Mouse (Mus musculus) adrenal gland, adult 18-20 months (tissue): Measurements from ENCODE around the gene Esp18. TPM values are rescaled to one million over a fixed set of nuclear protein-coding genes. Genes with fewer than 3 reads are reported as not detected.

Experiments used
- DNase-seq, 2 experiments: peaks; one replicate each; pipeline ENCODE4 v3.0.0; 2021 to 2022; ENCODE audit warnings: low spot score in 2 of 2
- long read RNA-seq, 2 experiments: library from polyadenylated mRNA; stranded (forward); transcript quantifications; one replicate each; pipeline ENCODE4 v2.0.0; 2021
- microRNA-seq, 2 experiments: library from miRNA; unstranded; fragments of <30 nt; microRNA quantifications; one replicate each; pipeline ENCODE4 v1.2.0; 2021; ENCODE audit warnings: borderline number of aligned reads in 2 of 2
- total RNA-seq, 2 experiments: library from RNA; stranded (reverse); gene quantifications; 1 replicate in 1 of 2; 2 replicates in 1 of 2; pipeline ENCODE4 v1.2.3; 2021

Esp18 gene
- not detected for total RNA-seq
- long read RNA-seq, experiment 1 = 0 reads
- long read RNA-seq, experiment 2 = 0 reads

DNA sequence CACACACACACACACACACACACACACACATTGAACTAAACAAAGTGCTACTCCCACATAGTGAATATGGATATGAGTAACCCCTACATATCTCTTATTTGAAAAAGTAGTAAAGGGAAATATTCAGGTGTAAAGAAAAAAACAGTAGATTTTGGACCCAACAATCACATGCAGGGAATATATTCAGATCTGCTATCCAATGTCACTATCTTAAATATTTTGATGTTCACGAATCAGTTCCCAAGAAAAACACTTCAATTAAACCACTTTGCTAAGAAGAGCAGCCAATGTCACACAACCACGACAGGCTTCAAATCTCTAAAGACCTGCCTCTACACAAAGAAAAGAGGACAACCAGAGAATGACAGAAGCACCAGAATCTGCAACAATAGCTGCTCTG lies at the start of gene Esp18:
Esp18 (plus strand) TSS at position 301 of the 400 bp plus-strand sequence.
- DNase-seq = no peak

DNA sequence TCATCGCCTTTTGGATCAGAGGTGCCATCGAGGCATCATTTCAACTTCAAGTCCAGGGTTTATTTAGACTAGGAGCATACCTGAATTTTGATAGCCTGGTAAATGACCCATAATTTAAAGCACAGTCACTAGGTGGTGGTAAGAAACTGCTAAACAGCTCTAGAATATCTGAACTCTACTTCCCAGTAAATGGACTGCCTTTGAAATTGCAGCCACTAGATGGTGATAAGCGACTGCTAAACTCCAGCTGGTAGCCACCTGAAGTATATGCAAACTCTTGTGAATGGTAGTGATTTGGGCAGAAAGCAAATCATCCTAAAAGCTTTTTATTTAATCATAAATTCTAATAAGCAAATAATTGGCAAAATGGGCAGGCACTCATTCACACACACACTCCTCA lies 42.8 kb upstream of the Esp18 start:
- no peak for DNase-seq

Small RNAs within 50 kb of the gene (microRNA-seq; reads per million reads assigned to microRNA genes)
- gene Gm26429 = 0 reads per million in 2 experiments

Other genes with a start within 250 kb of the Esp18 start
- not detected for gene Esp16, start 129.8 kb downstream of the Esp18 start, total RNA-seq
- not detected for gene Esp15, start 234.6 kb downstream of the Esp18 start, total RNA-seq